Mouse (Mus musculus) kidney, adult 2 months (tissue): ENCODE measurements around the gene Rhbdd2. TPM values are rescaled to one million over a fixed set of nuclear protein-coding genes. Genes with fewer than 3 reads are reported as not detected.

Experiments
- DNase-seq: peaks from one replicate; pipeline ENCODE4 v3.0.0; 2021
- H3K27ac ChIP-seq: fragments of 200-500 bp; 2 replicates; pipeline ENCODE4 v1.5.1; 2012; ENCODE audit warnings: low read depth, low read length, control low read depth, inconsistent platforms; ENCODE audit not compliant: insufficient read depth
- H3K27me3 ChIP-seq: fragments of 200-500 bp; replicated peaks from 2 replicates; pipeline ENCODE4 v1.6.1; 2012; ENCODE audit warnings: mild to moderate bottlenecking, moderate library complexity, low read length, inconsistent platforms; ENCODE audit not compliant: control insufficient read depth, insufficient read depth
- H3K36me3 ChIP-seq: fragments of 200-500 bp; 2 replicates; pipeline ENCODE4 v1.6.1; 2012; ENCODE audit warnings: mild to moderate bottlenecking, moderate library complexity, low read length, inconsistent platforms; ENCODE audit not compliant: control insufficient read depth, insufficient read depth
- H3K4me1 ChIP-seq: fragments of 200-500 bp; 2 replicates; pipeline ENCODE4 v1.6.1; 2011; ENCODE audit warnings: low read length; ENCODE audit not compliant: control insufficient read depth, insufficient read depth
- H3K4me3 ChIP-seq: fragments of 200-500 bp; 2 replicates; pipeline ENCODE4 v1.5.1; 2011; ENCODE audit warnings: mild to moderate bottlenecking, low read depth, low read length, control low read depth; ENCODE audit not compliant: insufficient read depth
- CTCF ChIP-seq: fragments of 200-500 bp; conservative IDR thresholded peaks from 2 replicates; pipeline ENCODE4 v1.5.1; 2011; ENCODE audit warnings: low read depth, mild to moderate bottlenecking, control low read depth, low read length, moderate library complexity, mixed read lengths; ENCODE audit not compliant: insufficient read depth, insufficient read length
- POLR2A ChIP-seq: fragments of 200-500 bp; IDR thresholded peaks from one replicate; pipeline ENCODE4 v1.6.1; 2011; ENCODE audit warnings: low read depth, low read length, control low read depth
- WGBS: fragments of 180-500 bp; shearing (Covaris S2); methylation state at CpG from one replicate; pipeline ENCODE4 v1.1.7; 2018; 5-methylcytosine and 5-hydroxymethylcytosine counted together
- polyA plus RNA-seq: library from polyadenylated mRNA; depleted of rRNA; stranded (reverse); fragments of >200 nt; gene quantifications from 2 replicates; pipeline ENCODE4 v1.2.3, GENCODE M21; 2012

Gene Rhbdd2
- polyA plus RNA-seq, 1 experiment: 50.9 TPM

DNA sequence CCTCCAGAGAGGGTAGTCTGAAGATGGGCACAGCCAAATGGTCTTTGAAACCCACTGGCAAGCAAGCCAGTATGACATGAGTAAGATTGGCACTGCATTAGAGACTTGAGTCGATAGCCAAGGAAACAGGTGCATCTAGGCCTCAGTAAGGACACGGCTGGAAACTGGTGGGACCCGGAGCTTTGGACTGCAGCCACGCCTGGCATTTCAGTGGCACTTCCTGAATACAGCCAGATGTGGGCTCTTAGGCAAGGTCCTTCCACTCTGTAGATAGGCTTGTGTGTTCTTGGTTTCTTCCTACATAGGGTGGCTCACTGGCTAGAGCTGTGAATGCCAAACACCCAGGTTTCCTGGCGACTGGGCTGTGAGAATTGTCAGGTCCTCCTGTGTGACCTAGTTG lies 12.9 kb downstream of the Rhbdd2 start:
- DNase-seq: no peak
- H3K4me1 ChIP-seq: peaks cover 20% of the 10 kb centered on the region
- WGBS: 78% methylated on average over 5 of the region's 5 CpGs
- no peak overlapping the region for H3K27ac ChIP-seq
- no peak overlapping the region for H3K4me3 ChIP-seq
- TF ChIP-seq CTCF (no peak), POLR2A (no peak)
- no peaks in the 10 kb centered on the region for H3K36me3 ChIP-seq
- H3K27me3 ChIP-seq: no peaks in the 10 kb centered on the region

GRCm38 (mm10) chr5:135646038-135646437 lies 13.6 kb downstream of the Rhbdd2 start:
- Histone ChIP-seq H3K4me1 (peaks cover 20% of the 10 kb centered on the region), H3K27ac (0 out of 2 replicates have a peak overlapping the region, but pooled peaks have one; percentile 37), H3K36me3 (no peaks in the 10 kb centered on the region), H3K27me3 (no peaks in the 10 kb centered on the region), H3K4me3 (no peak overlapping the region)
- 46% methylated on average over 6 of the region's 6 CpGs for WGBS
- TF ChIP-seq CTCF (no peak), POLR2A (no peak)
- DNase-seq: no peak

GRCm38 (mm10) chr5:135648461-135649308 lies 16.3 kb downstream of the Rhbdd2 start:
- H3K36me3 ChIP-seq: no peaks in the 10 kb centered on the region
- WGBS: 74% methylated on average over 9 of the region's 9 CpGs
- H3K27ac ChIP-seq: no peak overlapping the region
- TF ChIP-seq CTCF (no peak), POLR2A (no peak)
- no peak for DNase-seq
- peaks cover 21% of the 10 kb centered on the region for H3K4me1 ChIP-seq
- H3K27me3 ChIP-seq: no peaks in the 10 kb centered on the region
- no peak overlapping the region for H3K4me3 ChIP-seq

DNA sequence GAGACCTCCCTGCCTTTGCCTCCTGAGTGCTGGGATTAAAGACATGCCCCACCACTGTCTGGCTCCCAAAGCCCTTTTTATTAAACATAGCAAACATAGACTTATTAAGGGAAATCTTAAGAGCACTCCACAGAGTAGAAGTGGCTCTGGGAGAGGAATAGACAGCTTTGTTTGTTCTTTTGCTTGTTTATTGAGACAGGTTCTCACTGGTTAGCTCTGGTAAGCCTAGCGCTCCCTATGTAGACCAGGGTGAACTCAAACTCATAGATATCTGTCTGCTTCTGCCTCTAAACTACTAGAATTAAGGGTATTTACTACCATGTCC lies 16.9 kb downstream of the Rhbdd2 start:
- no peaks in the 10 kb centered on the region for H3K27me3 ChIP-seq
- TF ChIP-seq POLR2A: no peak
- no peak for TF ChIP-seq CTCF
- H3K36me3 ChIP-seq: no peaks in the 10 kb centered on the region
- H3K4me1 ChIP-seq: peaks cover 16% of the 10 kb centered on the region; the same call in 1 of the 2 replicates
- no peak overlapping the region for H3K4me3 ChIP-seq
- 97% methylated on average over 1 of the region's 1 CpGs for WGBS
- no peak overlapping the region for H3K27ac ChIP-seq
- no peak for DNase-seq

- Histone ChIP-seq H3K36me3 (no peaks in the 10 kb centered on the region), H3K4me1 (peaks cover 8% of the 10 kb centered on the region; the same call in 1 of the 2 replicates), H3K4me3 (no peak overlapping the region), H3K27ac (no peak overlapping the region), H3K27me3 (no peaks in the 10 kb centered on the region)
- TF ChIP-seq POLR2A (no peak), CTCF (no peak)
- 84% methylated on average over 3 of the region's 3 CpGs for WGBS
- no peak for DNase-seq
Measured at GRCm38 (mm10) chr5:135651536-135651935, 19.1 kb downstream of the Rhbdd2 start.

DNA sequence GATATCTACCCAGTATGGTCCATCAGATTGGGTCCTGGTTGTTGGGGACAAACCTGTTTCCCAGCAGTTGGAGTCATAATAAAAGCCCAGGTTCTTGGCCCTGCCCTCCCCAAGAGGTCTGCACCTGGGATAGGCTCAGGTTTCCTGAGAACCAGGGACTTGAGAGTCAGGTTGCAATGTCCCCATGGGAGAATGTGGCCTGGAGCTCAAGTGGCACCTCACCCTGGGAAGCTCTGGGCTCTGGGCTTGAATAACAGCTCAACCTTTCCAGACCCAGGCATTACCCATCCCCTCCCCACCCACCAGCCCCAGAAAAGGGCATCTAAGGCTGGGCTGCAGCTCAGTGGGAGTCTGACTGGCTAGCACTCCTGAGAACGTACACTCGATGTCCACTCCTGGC lies 20.8 kb downstream of the Rhbdd2 start:
- DNase-seq: no peak
- Histone ChIP-seq H3K4me3 (no peak overlapping the region), H3K4me1 (0 out of 2 replicates have a peak, but pooled peaks cover 6% of the 10 kb centered on the region), H3K36me3 (no peaks in the 10 kb centered on the region), H3K27me3 (no peaks in the 10 kb centered on the region), H3K27ac (no peak overlapping the region)
- TF ChIP-seq POLR2A (no peak), CTCF (no peak)
- WGBS: 59% methylated on average over 2 of the region's 2 CpGs

GRCm38 (mm10) chr5:135656046-135656445 lies 23.6 kb downstream of the Rhbdd2 start:
- WGBS: 79% methylated on average over 5 of the region's 5 CpGs
- Histone ChIP-seq H3K4me3 (no peak overlapping the region), H3K4me1 (peaks cover 6% of the 10 kb centered on the region; the same call in 1 of the 2 replicates), H3K36me3 (no peaks in the 10 kb centered on the region), H3K27me3 (no peaks in the 10 kb centered on the region), H3K27ac (no peak overlapping the region)
- TF ChIP-seq POLR2A (no peak), CTCF (no peak)
- no peak for DNase-seq
